Mouse (Mus musculus) limb, embryonic 11.5 days (tissue): Measurements from ENCODE around the gene Hist1h1d. TPM values are rescaled to one million over a fixed set of nuclear protein-coding genes. Genes with fewer than 3 reads are reported as not detected.

Experiments used
- ATAC-seq: fragments of 200-750 bp; cut with Nextera tagmentation; 2 replicates; pipeline ENCODE4 v1.8.0; 2017; ENCODE audit warnings: low read depth; ENCODE audit not compliant: insufficient number of reproducible peaks, low FRiP score, low TSS enrichment
- DNase-seq: peaks from one replicate; pipeline ENCODE4 v3.0.0-alpha.2; 2015; ENCODE audit warnings: low spot score
- H3K27ac ChIP-seq: fragments of 300-500 bp; sonication (generic); replicated peaks from 2 replicates; pipeline ENCODE4 v1.5.1; 2014; ENCODE audit warnings: low read depth, mild to moderate bottlenecking, low read length
- H3K27me3 ChIP-seq: fragments of 300-500 bp; sonication (generic); 2 replicates; pipeline ENCODE4 v1.6.1; 2014; ENCODE audit warnings: mild to moderate bottlenecking, low read length, mixed read lengths; ENCODE audit not compliant: control insufficient read depth, insufficient read depth
- H3K36me3 ChIP-seq: fragments of 300-500 bp; sonication (generic); 2 replicates; pipeline ENCODE4 v1.6.1; 2014; ENCODE audit warnings: mild to moderate bottlenecking, low read length, moderate library complexity, mixed read lengths; ENCODE audit not compliant: control insufficient read depth, insufficient read depth
- H3K4me1 ChIP-seq: fragments of 300-500 bp; sonication (generic); 2 replicates; pipeline ENCODE4 v1.6.1; 2014; ENCODE audit warnings: low read length, mixed read lengths; ENCODE audit not compliant: control insufficient read depth, insufficient read depth
- H3K4me2 ChIP-seq: fragments of 300-500 bp; sonication (generic); 2 replicates; pipeline ENCODE4 v1.6.1; 2014; ENCODE audit warnings: low read depth, mild to moderate bottlenecking, moderate library complexity; ENCODE audit not compliant: severe bottlenecking
- H3K4me3 ChIP-seq: fragments of 300-500 bp; sonication (generic); 2 replicates; pipeline ENCODE4 v1.5.1; 2014; ENCODE audit warnings: low read depth, low read length
- H3K9ac ChIP-seq: fragments of 300-500 bp; sonication (generic); 2 replicates; pipeline ENCODE4 v1.6.1; 2014; ENCODE audit warnings: mild to moderate bottlenecking, low read length
- H3K9me3 ChIP-seq: fragments of 300-500 bp; sonication (generic); 2 replicates; pipeline ENCODE4 v1.6.1; 2016; ENCODE audit warnings: low read length; ENCODE audit not compliant: control insufficient read depth
- WGBS: fragments of 180-500 bp; shearing (Covaris S2); extraction: QIAGEN DNeasy Blood & Tissue Kit; methylation state at CpG from one replicate; pipeline ENCODE4 v1.1.7; 2014; 5-methylcytosine and 5-hydroxymethylcytosine counted together
- polyA plus RNA-seq: library from polyadenylated mRNA; unstranded; fragments of >200 nt; fragmentation: Nextera tagmentation; extraction: Ambion mirVana; gene quantifications from 2 replicates; pipeline ENCODE4 v1.2.1, GENCODE M21; 2014

Gene Hist1h1d
- polyA plus RNA-seq, 1 experiment from 2014 or later: 0.56 TPM

GRCm38 (mm10) chr13:23515826-23516620, 37.0 kb upstream of the Hist1h1d start:
- Histone ChIP-seq H3K27me3 (no peaks in the 10 kb centered on the region), H3K4me3 (peak overlapping the region; percentile 25; the same call in 1 of the 2 replicates), H3K9ac (no peak overlapping the region), H3K27ac (no peak overlapping the region), H3K9me3 (no peaks in the 10 kb centered on the region), H3K36me3 (no peaks in the 10 kb centered on the region), H3K4me1 (no peaks in the 10 kb centered on the region), H3K4me2 (peak overlapping the region; percentile 45)
- ATAC-seq: no peak
- peak; percentile 45 for DNase-seq
- 55% methylated on average over 15 of the region's 15 CpGs for WGBS

GRCm38 (mm10) chr13:23516822-23517602, 36.0 kb upstream of the Hist1h1d start:
- under 1% methylated on average over 19 of the region's 19 CpGs for WGBS
- Histone ChIP-seq H3K36me3 (no peaks in the 10 kb centered on the region), H3K9ac (no peak overlapping the region), H3K27me3 (no peaks in the 10 kb centered on the region), H3K9me3 (no peaks in the 10 kb centered on the region), H3K4me2 (peak overlapping the region; percentile 45), H3K27ac (no peak overlapping the region), H3K4me3 (peak overlapping the region; percentile 47), H3K4me1 (no peaks in the 10 kb centered on the region)
- DNase-seq (peak; percentile 82), ATAC-seq (peak; percentile 71)

- DNase-seq: peak; percentile 92
- peak overlapping the region; percentile 70 for H3K4me2 ChIP-seq
- peak; percentile 86 for ATAC-seq
- H3K4me3 ChIP-seq: peak overlapping the region; percentile 47
- no peaks in the 10 kb centered on the region for H3K27me3 ChIP-seq
- no peak overlapping the region for H3K9ac ChIP-seq
- no peaks in the 10 kb centered on the region for H3K9me3 ChIP-seq
- no peaks in the 10 kb centered on the region for H3K4me1 ChIP-seq
- no peaks in the 10 kb centered on the region for H3K36me3 ChIP-seq
- H3K27ac ChIP-seq: no peak overlapping the region
- WGBS: under 1% methylated on average over 27 of the region's 27 CpGs
Measured at GRCm38 (mm10) chr13:23517603-23518294, 35.3 kb upstream of the Hist1h1d start.

- DNase-seq (no peak), ATAC-seq (no peak)
- Histone ChIP-seq H3K27me3 (no peaks in the 10 kb centered on the region), H3K9me3 (no peaks in the 10 kb centered on the region), H3K36me3 (no peaks in the 10 kb centered on the region), H3K4me1 (no peaks in the 10 kb centered on the region), H3K27ac (no peak overlapping the region), H3K4me3 (peak overlapping the region; percentile 47), H3K4me2 (peak overlapping the region; percentile 28; the same call in 1 of the 2 replicates), H3K9ac (no peak overlapping the region)
- WGBS: under 1% methylated on average over 6 of the region's 6 CpGs
Measured at GRCm38 (mm10) chr13:23518295-23518603, 34.8 kb upstream of the Hist1h1d start.

GRCm38 (mm10) chr13:23518885-23519284, 34.2 kb upstream of the Hist1h1d start:
- under 1% methylated on average over 6 of the region's 6 CpGs for WGBS
- no peaks in the 10 kb centered on the region for H3K9me3 ChIP-seq
- H3K4me3 ChIP-seq: peak overlapping the region; percentile 34
- H3K36me3 ChIP-seq: no peaks in the 10 kb centered on the region
- no peaks in the 10 kb centered on the region for H3K27me3 ChIP-seq
- H3K4me1 ChIP-seq: no peaks in the 10 kb centered on the region
- peak; percentile 92 for DNase-seq
- peak; percentile 49; the same call in 1 of the 2 replicates for ATAC-seq
- peak overlapping the region; percentile 69 for H3K4me2 ChIP-seq
- H3K27ac ChIP-seq: no peak overlapping the region
- no peak overlapping the region for H3K9ac ChIP-seq

GRCm38 (mm10) chr13:23519416-23519815, 33.6 kb upstream of the Hist1h1d start:
- Histone ChIP-seq H3K4me2 (peak overlapping the region; percentile 69), H3K27ac (no peak overlapping the region), H3K27me3 (no peaks in the 10 kb centered on the region), H3K4me1 (no peaks in the 10 kb centered on the region), H3K9ac (no peak overlapping the region), H3K4me3 (peak overlapping the region; percentile 34), H3K36me3 (no peaks in the 10 kb centered on the region), H3K9me3 (no peaks in the 10 kb centered on the region)
- DNase-seq (peak; percentile 88), ATAC-seq (peak; percentile 17; the same call in 1 of the 2 replicates)
- under 1% methylated on average over 10 of the region's 10 CpGs for WGBS

GRCm38 (mm10) chr13:23521703-23522102, 31.4 kb upstream of the Hist1h1d start:
- DNase-seq (peak; percentile 86), ATAC-seq (no peak)
- under 1% methylated on average over 14 of the region's 14 CpGs for WGBS
- no peak overlapping the region for H3K4me2 ChIP-seq
- no peak overlapping the region for H3K4me3 ChIP-seq
- no peaks in the 10 kb centered on the region for H3K9me3 ChIP-seq
- H3K9ac ChIP-seq: no peak overlapping the region
- no peak overlapping the region for H3K27ac ChIP-seq
- no peaks in the 10 kb centered on the region for H3K4me1 ChIP-seq
- H3K27me3 ChIP-seq: no peaks in the 10 kb centered on the region
- H3K36me3 ChIP-seq: no peaks in the 10 kb centered on the region

GRCm38 (mm10) chr13:23523976-23524375, 29.1 kb upstream of the Hist1h1d start:
- Histone ChIP-seq H3K27me3 (no peaks in the 10 kb centered on the region), H3K4me1 (peaks cover 1% of the 10 kb centered on the region), H3K36me3 (no peaks in the 10 kb centered on the region), H3K27ac (no peak overlapping the region), H3K4me3 (no peak overlapping the region), H3K9ac (no peak overlapping the region), H3K9me3 (no peaks in the 10 kb centered on the region), H3K4me2 (no peak overlapping the region)
- 56% methylated on average over 5 of the region's 5 CpGs for WGBS
- ATAC-seq (no peak), DNase-seq (no peak)
